Mouse (Mus musculus) G1E (cell line): ENCODE measurements at regions not wholly inside any gene's neighbourhood (a gene's known extent, or its start where the extent isn't known, plus 50 kb on each side); places are given as distances from the start of the nearest gene placed in this dataset.

Experiments
- ATAC-seq: 2 replicates; pipeline ENCODE4 v1.8.0; 2016; ENCODE audit warnings: mild to moderate bottlenecking; ENCODE audit not compliant: insufficient number of reproducible peaks, poor library complexity, low FRiP score, severe bottlenecking; ENCODE audit errors: extremely low read depth
- DNase-seq: peaks from one replicate; pipeline ENCODE4 v3.0.0; 2012; ENCODE audit warnings: low spot score
- H3K27me3 ChIP-seq: 2 replicates; pipeline ENCODE4 v1.6.1; 2012; ENCODE audit warnings: mild to moderate bottlenecking, low read length, inconsistent platforms; ENCODE audit not compliant: insufficient read depth
- H3K36me3 ChIP-seq: replicated peaks from 2 replicates; pipeline ENCODE3; 2012; ENCODE audit warnings: mild to moderate bottlenecking, inconsistent platforms
- H3K4me1 ChIP-seq: 2 replicates; pipeline ENCODE4 v1.6.1; 2012; ENCODE audit warnings: low read depth, low read length, inconsistent platforms, mixed read lengths; ENCODE audit not compliant: insufficient read depth
- H3K4me3 ChIP-seq: 2 replicates; pipeline ENCODE4 v1.5.1; 2012; ENCODE audit warnings: low read depth, mild to moderate bottlenecking, inconsistent platforms, low read length, moderate library complexity, mixed read lengths
- H3K9me3 ChIP-seq: replicated peaks from 2 replicates; pipeline ENCODE4 v1.6.1; 2012; ENCODE audit warnings: inconsistent platforms
- CTCF ChIP-seq: IDR thresholded peaks from 2 replicates; pipeline ENCODE4 v1.5.1; 2012; ENCODE audit warnings: low read depth, low read length, inconsistent platforms, mixed read lengths
- GATA1 ChIP-seq: IDR thresholded peaks from 2 replicates; pipeline ENCODE4 v1.6.1; 2012; ENCODE audit warnings: borderline replicate concordance, low read length, inconsistent platforms, mixed read lengths
- GATA2 ChIP-seq: IDR thresholded peaks from 2 replicates; pipeline ENCODE4 v1.6.1; 2012; ENCODE audit warnings: low read depth, low read length, inconsistent platforms, borderline replicate concordance
- POLR2AphosphoS5 ChIP-seq: IDR thresholded peaks from 2 replicates; pipeline ENCODE4 v1.6.1; 2012; ENCODE audit warnings: low read depth, low read length, inconsistent platforms; ENCODE audit not compliant: insufficient replicate concordance
- TAL1 ChIP-seq: conservative IDR thresholded peaks from 2 replicates; pipeline ENCODE4 v1.6.1; 2012; ENCODE audit warnings: low read depth, low read length, inconsistent platforms, mixed read lengths

- H3K4me3 ChIP-seq: no peak overlapping the region
- ATAC-seq: no peak
- TF ChIP-seq GATA1 (no peak), TAL1 (no peak), GATA2 (no peak), CTCF (no peak), POLR2AphosphoS5 (no peak)
These were observed 265.8 kb upstream of the Klf4 start for GRCm38 (mm10) chr4:55798099-55798498.

GRCm38 (mm10) chr4:55781329-55781847 lies 249.1 kb upstream of the Klf4 start:
- ATAC-seq (no peak), DNase-seq (no peak)
- peaks cover 17% of the 10 kb centered on the region for H3K9me3 ChIP-seq
- H3K4me1 ChIP-seq: no peaks in the 10 kb centered on the region
- TF ChIP-seq POLR2AphosphoS5 (no peak), GATA1 (no peak), GATA2 (no peak), TAL1 (no peak), CTCF (no peak)
- no peak overlapping the region for H3K4me3 ChIP-seq
- no peaks in the 10 kb centered on the region for H3K36me3 ChIP-seq
- H3K27me3 ChIP-seq: no peaks in the 10 kb centered on the region

More at GRCm38 (mm10) chr4:55798099-55798498, 265.8 kb upstream of the Klf4 start:
- no peaks in the 10 kb centered on the region for H3K4me1 ChIP-seq
- peaks cover 12% of the 10 kb centered on the region for H3K9me3 ChIP-seq
- DNase-seq: no peak
- no peaks in the 10 kb centered on the region for H3K36me3 ChIP-seq
- no peaks in the 10 kb centered on the region for H3K27me3 ChIP-seq

- DNase-seq: no peak
- Histone ChIP-seq H3K9me3 (peaks cover 20% of the 10 kb centered on the region), H3K27me3 (no peaks in the 10 kb centered on the region), H3K4me3 (no peak overlapping the region), H3K4me1 (no peaks in the 10 kb centered on the region), H3K36me3 (no peaks in the 10 kb centered on the region)
- ATAC-seq: no peak
- TF ChIP-seq GATA2 (no peak), TAL1 (no peak), POLR2AphosphoS5 (no peak)
These were observed 247.3 kb upstream of the Klf4 start for GRCm38 (mm10) chr4:55779581-55779980.

GRCm38 (mm10) chr4:55775858-55776257 lies 243.6 kb upstream of the Klf4 start:
- TF ChIP-seq TAL1 (no peak), GATA2 (no peak), GATA1 (no peak), CTCF (no peak), POLR2AphosphoS5 (no peak)
- Histone ChIP-seq H3K4me1 (no peaks in the 10 kb centered on the region), H3K9me3 (peaks cover 13% of the 10 kb centered on the region), H3K36me3 (no peaks in the 10 kb centered on the region), H3K27me3 (no peaks in the 10 kb centered on the region), H3K4me3 (no peak overlapping the region)
- ATAC-seq (no peak), DNase-seq (no peak)

GRCm38 (mm10) chr4:55774571-55774970 lies 242.3 kb upstream of the Klf4 start:
- DNase-seq: no peak
- Histone ChIP-seq H3K9me3 (peaks cover 14% of the 10 kb centered on the region), H3K36me3 (no peaks in the 10 kb centered on the region), H3K4me3 (no peak overlapping the region), H3K27me3 (no peaks in the 10 kb centered on the region), H3K4me1 (no peaks in the 10 kb centered on the region)
- no peak for ATAC-seq
- TF ChIP-seq CTCF (no peak), GATA1 (no peak), GATA2 (no peak), TAL1 (no peak), POLR2AphosphoS5 (no peak)

- ATAC-seq: no peak
- peaks cover 18% of the 10 kb centered on the region for H3K9me3 ChIP-seq
These were observed 237.4 kb upstream of the Klf4 start for GRCm38 (mm10) chr4:55769656-55770055.

More at GRCm38 (mm10) chr4:55769656-55770055, 237.4 kb upstream of the Klf4 start:
- Histone ChIP-seq H3K4me1 (no peaks in the 10 kb centered on the region), H3K27me3 (no peaks in the 10 kb centered on the region), H3K36me3 (no peaks in the 10 kb centered on the region), H3K4me3 (no peak overlapping the region)
- DNase-seq: no peak
- TF ChIP-seq GATA1: no peak
- TF ChIP-seq POLR2AphosphoS5: no peak
- TF ChIP-seq CTCF: no peak
- TF ChIP-seq GATA2: no peak
- no peak for TF ChIP-seq TAL1
